Mouse (Mus musculus): ENCODE data around the gene Mettl6.
"Not testable (repeated sequence)": the region's sequence is repeated elsewhere in the genome, so short reads cannot be mapped to it uniquely, and the experiment has no call there.

Gene Mettl6

DNA sequence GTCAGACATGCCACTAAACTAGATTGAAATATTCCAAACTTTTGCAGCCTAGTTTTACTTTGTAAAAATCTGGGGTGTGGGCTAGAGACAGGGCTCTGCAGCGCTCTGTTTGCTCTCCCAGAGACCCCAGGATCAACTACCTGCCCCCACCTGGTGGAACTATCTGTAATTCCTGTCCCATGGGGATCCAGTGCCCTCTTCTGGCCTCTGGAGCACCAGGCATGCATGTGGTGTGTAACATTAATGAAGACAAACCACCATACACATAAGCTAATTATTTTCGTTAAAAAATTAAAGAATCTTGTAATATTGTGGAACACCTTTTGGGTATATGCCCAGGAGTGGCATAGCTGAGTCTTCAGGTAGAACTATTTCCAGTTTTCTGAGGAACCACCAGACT, 21.5 kb downstream of the Mettl6 start:
- no peak for DNase-seq (ENCODE audit: extremely low read depth, low read depth)

DNA sequence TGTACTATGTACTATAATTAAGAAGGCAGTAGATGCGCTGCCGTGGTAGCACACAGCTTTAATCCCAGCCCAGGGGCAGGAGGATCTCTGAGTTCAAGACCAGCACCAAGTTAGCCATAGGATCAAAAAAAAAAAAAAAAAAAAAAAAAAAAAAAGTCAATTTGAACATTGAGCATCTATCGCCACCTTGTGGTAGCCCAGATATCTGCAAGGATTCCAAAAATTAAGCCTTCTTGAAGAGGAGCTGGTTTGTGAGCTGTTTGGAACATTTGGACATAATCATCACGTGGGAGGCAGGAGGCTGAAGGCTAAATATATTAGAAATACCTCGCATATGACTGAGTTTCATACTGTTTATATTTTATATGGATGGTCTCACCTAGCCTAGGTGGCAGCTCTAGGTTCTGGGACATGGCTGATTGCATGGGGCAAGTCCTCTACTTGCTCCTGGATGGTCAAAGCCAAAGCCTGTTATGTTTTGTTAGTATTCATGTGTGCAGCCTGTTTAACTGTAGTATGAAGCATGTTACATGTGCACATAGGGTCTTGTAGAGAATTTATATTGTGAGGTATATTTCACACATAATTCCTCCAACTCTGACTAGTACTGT, 22.3 kb downstream of the Mettl6 start:
- peak; percentile 50 for DNase-seq (ENCODE audit: extremely low read depth, low read depth)

DNA sequence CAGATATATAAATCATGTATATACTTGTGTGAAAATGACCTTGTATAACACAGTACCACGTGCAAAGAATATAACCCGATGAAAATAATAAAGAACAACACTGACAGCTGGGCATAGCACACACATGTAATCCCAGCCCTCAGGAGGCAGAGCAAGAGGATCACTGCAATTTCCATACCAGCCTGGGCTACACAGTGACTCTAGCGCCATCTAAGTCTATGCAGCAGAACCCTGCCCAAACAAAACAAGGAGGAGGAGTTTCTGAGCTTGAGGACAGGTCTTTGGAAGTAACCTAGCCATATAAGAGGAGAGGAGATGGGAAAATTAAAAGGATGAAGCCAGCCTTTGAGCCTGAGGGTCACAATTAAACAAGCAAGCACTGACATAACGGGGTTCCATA, 25.1 kb downstream of the Mettl6 start:
- no peak for DNase-seq (ENCODE audit: extremely low read depth, low read depth)

DNA sequence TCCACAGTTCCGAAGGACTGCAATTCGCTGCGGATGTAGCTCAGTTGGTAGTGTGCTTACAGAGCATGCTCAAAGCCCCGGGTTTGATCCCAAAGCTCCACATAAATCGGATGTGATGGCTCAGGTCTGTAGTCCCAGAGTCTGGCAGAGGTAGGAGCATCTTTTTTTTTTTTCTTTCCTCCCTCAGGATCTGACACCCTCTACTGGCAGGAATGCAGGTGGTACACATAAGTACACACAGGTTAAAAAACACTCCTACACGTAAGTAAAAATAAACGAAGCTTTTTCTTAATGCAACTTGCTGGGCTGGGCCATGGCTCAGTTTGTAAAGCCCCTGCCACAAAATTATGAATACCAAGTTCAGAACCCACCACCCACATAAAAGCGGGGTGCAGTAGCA, 30.7 kb downstream of the Mettl6 start:
- no peak for DNase-seq (ENCODE audit: extremely low read depth, low read depth)

DNA sequence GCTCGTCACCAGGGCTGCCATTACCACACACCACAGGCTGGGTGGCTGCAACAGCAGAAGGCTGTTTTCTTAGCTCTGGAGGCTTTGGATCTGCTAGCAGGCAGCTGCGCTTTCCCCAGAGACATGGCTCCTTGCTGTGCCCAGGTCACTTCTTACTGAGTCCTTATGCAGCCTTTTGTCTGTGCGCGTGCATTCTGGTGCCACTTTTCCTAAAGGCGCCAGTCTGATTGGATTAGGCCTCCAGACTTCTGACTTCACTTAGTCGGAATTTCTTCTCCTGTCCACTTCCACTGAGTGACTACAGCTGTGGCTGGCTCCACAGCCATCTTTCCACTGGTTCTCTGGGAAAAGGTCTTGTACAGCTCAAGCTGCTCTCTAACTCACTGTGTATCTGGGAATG, 32.0 kb downstream of the Mettl6 start:
- DNase-seq (ENCODE audit: extremely low read depth, low read depth), result no peak

DNA sequence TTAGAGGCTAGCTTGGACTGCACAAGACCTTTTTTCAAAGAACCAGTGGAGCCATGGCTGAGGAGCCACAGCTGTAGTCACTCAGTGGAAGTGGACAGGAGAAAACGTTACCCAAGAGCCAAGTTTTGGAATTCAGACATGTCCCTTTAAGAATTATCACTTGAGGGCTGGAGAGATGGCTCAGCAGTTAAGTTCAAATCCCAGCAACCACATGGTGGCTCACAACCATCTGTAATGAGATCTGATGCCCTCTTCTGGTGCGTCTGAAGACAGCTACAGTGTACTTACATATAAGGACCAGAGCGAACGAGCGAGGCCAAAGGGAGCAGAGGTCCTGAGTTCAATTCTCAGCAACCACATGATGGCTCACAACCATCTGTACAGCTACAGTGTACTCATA, 32.6 kb downstream of the Mettl6 start:
- not testable (repeated sequence) for DNase-seq (ENCODE audit: extremely low read depth, low read depth)

DNA sequence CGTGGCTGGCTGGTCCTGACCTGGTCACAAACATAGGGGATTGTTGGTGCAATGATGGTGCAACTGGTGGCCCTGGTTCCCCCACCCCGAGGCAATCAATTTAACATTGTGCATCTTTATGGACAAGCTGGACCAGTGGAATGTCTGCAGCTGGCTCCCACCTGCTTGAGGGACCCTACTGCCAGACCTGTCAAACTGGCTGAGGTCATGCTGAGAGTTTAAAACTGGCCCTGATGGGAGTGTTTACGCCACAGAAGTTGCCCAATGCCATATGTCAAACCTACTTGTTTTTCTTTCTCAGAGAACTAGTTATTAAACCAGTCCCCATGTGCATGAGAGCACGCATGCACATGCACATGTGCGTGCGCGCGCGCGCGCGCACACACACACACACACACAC, 36.8 kb downstream of the Mettl6 start:
- DNase-seq (ENCODE audit: extremely low read depth, low read depth), result no peak

DNA sequence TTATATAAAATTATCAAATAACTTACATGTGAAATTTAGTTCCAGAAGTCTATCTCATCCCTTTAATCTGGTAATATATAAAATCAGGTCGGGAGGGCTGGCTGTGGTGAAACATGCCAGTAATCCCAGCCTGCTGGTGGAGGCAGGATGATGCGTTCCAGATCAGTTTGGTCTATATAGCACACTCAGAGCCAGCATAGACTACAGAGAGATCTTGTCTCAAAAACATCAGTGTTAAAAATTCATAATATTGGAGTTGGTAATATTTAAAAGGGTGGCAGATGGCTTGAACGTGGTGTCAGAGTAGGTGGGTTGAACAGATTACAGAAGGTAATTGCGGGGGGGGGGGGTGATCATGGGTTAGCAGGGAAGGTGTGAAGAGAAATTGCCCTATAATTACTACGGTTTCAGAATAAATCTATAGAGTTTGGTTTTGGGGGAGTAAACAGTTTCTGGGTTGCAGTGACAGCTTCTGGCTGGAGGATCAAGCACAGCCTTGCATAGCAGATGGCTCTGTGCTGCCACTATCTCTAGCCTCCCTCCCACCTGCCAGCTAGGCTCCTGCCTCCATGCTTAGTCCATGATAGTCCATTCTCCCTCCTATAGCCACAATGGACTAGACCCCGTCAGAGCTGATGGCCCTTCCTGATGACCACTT, 38.6 kb downstream of the Mettl6 start:
- DNase-seq (ENCODE audit: extremely low read depth, low read depth), result no peak

DNA sequence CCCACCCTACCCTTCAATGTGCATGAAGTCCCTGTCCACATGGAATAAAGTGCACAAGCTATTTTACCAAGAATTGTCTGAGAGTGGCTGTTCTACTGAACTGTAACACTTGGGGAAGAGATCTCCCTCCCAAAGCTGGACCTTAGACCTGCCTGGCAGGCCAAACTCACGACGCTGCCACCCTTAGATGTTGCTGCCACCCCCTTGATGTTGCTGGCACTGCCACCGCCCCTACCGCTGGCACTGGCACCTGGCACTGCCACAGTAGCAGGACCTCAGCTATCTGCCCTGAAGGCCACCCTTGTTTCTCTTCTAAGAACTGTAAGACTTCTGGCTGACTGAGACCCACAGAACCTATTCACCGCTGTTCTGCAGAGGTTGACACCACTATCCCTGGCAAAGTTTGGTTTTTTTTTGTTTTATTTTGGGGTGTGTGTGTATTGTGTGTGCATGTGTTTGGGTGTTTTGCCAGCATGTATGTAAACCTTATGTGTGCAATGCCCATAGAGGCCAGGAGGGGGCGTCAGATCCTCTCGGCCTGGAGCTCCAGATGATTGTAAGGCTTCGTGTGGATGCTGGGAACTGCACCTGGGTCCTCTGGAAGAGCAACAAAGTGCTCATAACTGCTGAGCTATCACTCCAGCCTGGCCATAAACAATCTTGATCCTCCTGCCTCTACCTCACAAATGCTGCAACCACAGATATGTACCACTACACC, 39.8 kb downstream of the Mettl6 start:
- no peak for DNase-seq (ENCODE audit: extremely low read depth, low read depth)

DNA sequence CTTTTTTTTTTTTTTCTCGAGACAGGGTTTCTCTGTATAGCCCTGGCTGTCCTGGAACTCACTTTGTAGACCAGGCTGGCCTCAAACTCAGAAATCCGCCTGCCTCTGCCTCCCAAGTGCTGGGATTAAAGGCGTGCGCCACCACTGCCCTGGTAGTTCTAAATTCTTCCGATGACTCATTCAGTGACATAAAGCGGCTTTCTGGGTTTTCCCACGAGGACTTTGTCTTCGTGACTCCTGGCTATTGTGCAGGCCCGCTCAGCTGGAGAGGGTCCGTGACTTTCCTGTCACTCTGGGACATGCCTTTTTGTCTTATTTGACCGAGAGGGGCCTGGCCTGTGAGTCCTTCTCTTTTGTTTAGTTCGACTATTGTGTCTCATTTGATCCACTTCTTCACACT, 40.9 kb downstream of the Mettl6 start:
- not testable (repeated sequence) for DNase-seq (ENCODE audit: extremely low read depth, low read depth)

DNA sequence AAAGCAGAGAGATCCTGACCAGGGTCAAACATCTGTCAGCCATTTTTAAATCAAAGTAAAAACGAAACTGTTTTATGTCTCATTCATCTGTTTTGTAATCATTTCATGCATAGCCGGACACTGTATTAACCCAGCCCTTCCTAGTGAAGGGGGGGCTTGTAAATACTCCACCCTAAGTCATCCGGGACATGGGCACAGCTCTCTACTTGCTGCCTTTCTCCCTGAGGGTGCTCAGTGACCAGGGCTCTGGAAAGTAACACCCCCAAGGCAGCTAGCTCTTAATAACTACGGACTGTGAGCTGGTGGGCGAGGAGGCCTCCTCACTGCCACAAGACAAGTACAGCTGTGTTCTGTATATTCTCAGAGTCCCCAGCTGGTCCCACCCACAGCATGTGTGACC, 45.8 kb downstream of the Mettl6 start:
- DNase-seq (ENCODE audit: extremely low read depth, low read depth), result no peak

DNA sequence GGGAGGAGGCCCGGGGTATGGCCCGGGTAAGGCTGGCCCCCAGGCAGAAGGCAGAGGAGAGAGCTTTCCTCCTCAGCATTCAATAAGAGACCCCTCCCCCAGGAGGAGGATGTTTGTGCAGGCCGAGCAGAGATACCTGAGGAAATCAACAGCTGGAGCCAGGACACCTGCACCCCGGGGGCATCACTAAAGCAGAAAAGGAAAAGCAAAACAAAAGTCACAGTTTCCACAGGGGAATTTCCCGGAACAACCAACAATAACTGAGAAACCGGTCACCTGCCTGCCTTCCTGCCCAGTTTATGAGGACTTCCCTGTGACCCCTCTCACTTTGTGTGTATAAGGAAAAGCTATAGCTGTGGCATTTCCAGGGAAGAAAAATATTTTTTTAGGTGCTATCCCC, 51.2 kb downstream of the Mettl6 start:
- no peak for DNase-seq (ENCODE audit: extremely low read depth, low read depth)

DNA sequence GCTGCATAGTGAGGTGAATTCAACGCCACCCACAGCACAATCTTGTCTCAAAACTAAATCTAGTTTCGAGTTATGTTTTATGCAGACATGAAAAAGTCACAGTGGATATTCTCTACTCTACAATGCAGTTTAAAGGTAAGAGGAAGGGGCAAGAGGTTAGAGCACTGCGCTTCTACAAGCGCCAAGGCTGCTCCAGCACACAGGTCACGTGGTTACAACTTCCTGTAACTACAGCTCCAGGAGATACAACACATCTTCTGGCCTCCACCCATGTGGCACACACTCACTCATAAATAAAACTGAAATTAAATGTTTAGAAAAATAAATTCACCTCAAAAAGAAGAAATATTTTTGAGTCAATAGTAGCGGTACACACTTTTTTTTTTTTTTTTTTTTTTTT, 54.1 kb downstream of the Mettl6 start:
- DNase-seq (ENCODE audit: extremely low read depth, low read depth), result peak; percentile 34

DNA sequence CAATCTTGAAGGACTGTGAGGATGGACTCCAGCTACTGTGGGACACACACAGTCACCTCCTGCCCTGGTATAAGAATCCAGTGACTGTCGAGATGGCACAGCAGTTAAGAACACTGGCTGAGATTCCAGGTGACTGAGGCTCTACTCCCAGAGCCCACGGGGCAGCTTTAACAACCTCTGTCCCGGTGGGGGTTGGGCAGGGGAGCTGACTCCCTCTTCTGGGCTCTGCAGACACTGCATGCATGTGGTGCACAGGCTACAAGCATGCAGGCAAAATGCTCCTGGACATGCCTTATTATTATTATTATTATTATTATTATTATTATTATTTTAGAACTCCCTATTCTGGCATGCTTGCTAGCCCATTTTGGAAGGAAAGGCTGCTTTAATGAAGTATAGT, 54.6 kb downstream of the Mettl6 start:
- DNase-seq (ENCODE audit: extremely low read depth, low read depth), result no peak

DNA sequence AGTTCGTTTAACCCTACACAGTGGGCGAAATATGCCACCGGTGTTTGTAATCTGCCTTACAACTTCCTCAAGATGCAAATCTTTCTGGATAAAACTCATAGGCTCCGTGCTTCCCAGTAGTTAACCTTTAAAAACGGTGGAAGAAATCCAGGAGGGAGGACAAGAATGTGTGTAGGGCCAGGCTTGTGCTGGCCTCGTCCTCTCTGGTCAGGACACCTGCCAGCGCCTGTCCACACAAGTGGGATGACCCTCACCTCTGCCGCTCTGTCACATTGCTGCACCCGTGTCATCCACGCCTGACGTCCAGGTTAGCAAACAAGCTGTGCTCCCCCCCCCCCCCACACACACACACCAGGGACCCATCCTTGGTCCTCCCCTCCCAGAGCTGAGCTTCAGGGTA, 55.6 kb downstream of the Mettl6 start:
- DNase-seq (ENCODE audit: extremely low read depth, low read depth), result no peak

DNA sequence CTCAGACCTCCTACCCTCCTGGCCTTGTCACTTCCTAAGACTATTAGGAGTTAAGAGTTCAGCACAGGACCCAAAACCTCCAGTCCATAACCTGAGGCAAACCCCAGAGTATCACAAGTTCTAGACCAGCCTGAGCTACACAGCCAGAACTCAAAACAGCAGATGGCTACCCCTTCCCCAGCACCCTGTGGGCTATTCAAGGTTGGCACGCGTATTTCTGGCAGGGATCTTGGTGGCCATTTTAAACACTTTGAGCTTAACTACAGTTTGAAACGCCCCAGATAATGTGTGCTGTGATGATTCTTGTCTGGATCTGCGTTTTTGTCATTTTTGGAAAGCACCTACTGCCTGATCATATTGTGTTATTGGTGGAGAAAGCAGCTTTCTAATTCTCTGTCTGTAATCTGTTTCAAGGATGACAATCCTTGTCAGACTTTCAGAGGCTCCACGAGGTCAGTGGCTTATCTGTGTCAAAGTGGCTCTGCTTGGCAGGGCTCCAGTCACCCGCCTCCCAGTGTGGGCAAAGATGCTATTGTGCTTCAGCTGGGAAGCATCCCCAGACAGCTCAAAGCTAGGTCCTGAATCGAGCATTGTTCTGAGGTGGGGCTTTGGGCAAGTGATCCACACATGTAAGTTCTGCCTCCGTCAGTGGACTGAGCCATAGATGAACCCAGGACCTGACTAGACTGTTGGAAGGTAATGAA, 56.9 kb downstream of the Mettl6 start:
- no peak for DNase-seq (ENCODE audit: extremely low read depth, low read depth)

DNA sequence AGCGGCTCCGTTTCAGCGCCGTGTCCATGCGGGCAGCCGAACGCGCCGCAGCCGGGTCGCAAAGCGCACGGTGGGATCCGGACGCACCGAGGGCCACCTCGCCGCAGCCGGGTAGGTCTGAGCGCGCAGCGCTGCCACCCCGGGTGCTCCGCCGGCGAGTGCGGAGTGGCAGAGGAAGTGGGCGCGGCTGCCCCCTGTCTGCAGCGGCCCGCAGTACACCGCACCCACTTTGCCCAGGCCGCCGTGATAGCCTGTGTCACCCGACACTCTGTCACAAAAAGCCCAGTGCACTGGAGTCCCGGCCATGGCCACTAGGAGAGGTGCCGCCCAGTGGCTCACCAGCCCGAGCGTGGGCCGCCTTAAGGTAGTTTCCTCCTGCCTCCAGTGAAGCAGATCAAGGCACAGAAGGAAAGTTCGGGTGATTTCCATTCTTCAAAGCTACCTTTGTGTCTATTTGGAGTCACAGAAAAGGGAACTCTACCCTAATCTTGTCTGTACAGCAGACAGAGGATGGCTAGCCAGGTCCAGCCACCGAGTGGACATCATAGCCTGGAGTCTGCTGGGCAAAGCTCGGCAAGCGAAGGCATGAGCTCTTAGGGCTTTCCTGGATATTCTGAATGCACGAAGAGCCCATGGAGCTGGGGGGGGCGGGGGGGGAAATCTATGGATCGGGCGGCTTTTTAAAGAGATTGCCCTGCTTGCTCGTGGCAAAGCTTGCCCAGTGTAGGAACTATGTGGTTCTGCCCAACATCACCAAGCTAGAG, 58.7 kb downstream of the Mettl6 start, which contains the start of gene Sh3bp5:
Gene Sh3bp5, minus strand, starts transcription at position 149 of the 764 bp plus-strand sequence.
- DNase-seq (ENCODE audit: extremely low read depth, low read depth), result peak; percentile 54

DNA sequence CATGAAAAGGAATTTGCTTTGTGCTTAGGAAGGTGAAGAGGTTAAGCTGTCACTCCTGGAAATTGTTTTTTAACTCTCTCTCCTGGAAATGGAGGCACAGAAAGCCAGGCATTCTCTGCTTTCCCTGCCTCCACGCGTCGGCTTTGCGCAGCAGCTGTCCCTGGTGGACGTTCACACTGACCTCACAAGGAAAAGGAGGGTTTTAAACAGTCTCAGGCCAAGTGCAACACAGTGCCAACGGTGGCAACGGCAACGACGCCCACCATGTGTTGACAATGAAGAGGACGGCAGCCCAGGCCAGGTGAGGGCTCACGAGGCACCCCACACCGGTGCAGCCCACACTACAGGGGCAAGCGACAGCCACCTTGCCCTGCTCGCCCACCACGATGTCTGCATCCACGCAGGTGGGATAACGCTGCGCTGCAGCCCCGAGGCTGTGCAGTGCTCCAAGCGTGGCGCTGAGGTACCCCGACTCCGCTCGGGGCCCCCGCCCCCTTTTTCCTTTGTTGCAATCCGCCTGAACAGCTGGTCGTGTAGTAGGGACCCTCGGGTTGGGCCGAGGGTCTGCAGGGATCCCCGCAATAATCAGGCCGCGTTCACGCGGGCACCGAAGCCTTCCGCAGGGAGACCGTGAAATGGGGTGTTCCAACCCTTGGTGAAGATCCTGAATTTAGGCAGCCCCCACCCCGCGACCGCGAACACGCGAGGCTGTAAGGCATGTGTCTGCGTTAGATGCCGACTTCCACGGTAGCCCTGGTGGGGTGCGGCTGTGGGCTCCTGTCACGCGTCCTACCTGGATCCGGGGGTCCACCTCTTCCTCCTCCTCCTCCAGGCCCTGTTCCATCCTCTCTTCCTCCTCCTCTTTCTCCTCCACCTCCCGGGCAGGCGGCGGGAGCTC, 59.6 kb downstream of the Mettl6 start:
- no peak for DNase-seq (ENCODE audit: extremely low read depth, low read depth)

DNA sequence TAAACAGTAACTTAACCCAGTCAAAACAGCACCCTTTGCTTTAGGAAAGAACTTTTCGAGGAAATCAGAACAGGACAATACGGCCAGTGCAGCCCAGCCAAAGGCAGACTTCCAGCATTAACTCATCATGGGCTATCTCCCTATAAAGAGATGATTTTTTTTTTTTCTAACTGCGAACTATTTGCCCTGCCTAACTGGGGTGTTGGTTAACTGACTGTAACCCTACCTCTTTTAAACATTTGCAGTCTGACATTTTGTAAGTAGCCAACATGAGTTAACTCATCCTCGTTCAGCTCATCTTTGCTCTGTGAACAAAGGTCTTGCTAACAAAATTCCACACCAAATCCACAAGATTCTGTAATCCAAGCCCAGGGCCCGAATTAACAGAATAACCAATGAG, 60.4 kb downstream of the Mettl6 start:
- DNase-seq (ENCODE audit: extremely low read depth, low read depth), result no peak

DNA sequence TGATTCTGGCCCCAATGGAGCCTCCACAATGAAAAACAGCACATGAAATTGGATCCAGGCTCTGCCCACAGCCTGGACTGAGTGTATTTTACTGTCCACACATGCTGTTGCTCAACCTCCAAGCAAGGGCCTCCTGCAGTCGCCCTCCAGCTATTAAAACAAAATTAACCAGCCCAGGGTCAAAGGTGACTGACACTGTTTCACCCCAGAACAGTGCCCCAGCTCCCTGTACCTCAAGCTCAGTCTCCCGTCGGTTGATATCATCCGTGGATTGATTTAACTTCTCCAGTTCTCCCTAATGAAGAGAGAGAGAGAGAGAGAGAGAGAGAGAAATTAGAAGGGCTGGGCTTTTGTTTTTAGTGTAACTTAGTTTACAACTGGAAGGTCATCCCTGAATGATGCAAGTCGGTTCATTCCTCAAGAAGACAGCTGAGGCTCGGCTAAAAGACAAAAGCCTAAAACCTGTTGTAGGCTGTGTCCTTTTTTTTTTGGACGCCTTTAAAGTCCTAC, 60.9 kb downstream of the Mettl6 start:
- DNase-seq (ENCODE audit: extremely low read depth, low read depth), result no peak
